Mouse (Mus musculus) neural tube, embryonic 12.5 days (tissue): Measurements from ENCODE around the gene Nhlrc2. TPM values are rescaled to one million over a fixed set of nuclear protein-coding genes. Genes with fewer than 3 reads are reported as not detected.
"Not testable (repeated sequence)": the region's sequence is repeated elsewhere in the genome, so short reads cannot be mapped to it uniquely, and the experiment has no call there.

ENCODE experiments used
- ATAC-seq: fragments of 200-750 bp; cut with Nextera tagmentation; 2 replicates; pipeline ENCODE4 v1.8.0; 2017; ENCODE audit warnings: low read depth, mild to moderate bottlenecking, moderate TSS enrichment, moderate library complexity; ENCODE audit not compliant: low FRiP score
- H3K27ac ChIP-seq: fragments of 300-500 bp; sonication (generic); 2 replicates; pipeline ENCODE4 v1.5.1; 2016
- H3K27me3 ChIP-seq: fragments of 300-500 bp; sonication (generic); replicated peaks from 2 replicates; pipeline ENCODE4 v1.6.1; 2016; ENCODE audit warnings: mild to moderate bottlenecking
- H3K36me3 ChIP-seq: fragments of 300-500 bp; sonication (generic); 2 replicates; pipeline ENCODE4 v1.6.1; 2016; ENCODE audit warnings: mild to moderate bottlenecking
- H3K4me1 ChIP-seq: fragments of 300-500 bp; sonication (generic); 2 replicates; pipeline ENCODE4 v1.6.1; 2016
- H3K4me2 ChIP-seq: fragments of 300-500 bp; sonication (generic); replicated peaks from 2 replicates; pipeline ENCODE4 v1.6.1; 2016; ENCODE audit warnings: mild to moderate bottlenecking
- H3K4me3 ChIP-seq: fragments of 300-500 bp; sonication (generic); 2 replicates; pipeline ENCODE4 v1.5.1; 2016
- H3K9ac ChIP-seq: fragments of 300-500 bp; sonication (generic); 2 replicates; pipeline ENCODE4 v1.6.1; 2016; ENCODE audit warnings: mild to moderate bottlenecking
- H3K9me3 ChIP-seq: fragments of 300-500 bp; sonication (generic); 2 replicates; pipeline ENCODE4 v1.6.1; 2016; ENCODE audit warnings: mild to moderate bottlenecking
- WGBS: fragments of 180-500 bp; shearing (Covaris S2); methylation state at CpG from one replicate; pipeline ENCODE4 v1.1.7; 2016; 5-methylcytosine and 5-hydroxymethylcytosine counted together
- polyA plus RNA-seq: library from polyadenylated mRNA; unstranded; fragments of >200 nt; fragmentation: Nextera tagmentation; extraction: Ambion mirVana; gene quantifications from 2 replicates; pipeline ENCODE4 v1.2.1, GENCODE M21; 2016

Gene Nhlrc2
- polyA plus RNA-seq, result 12.7 and 14.7 TPM in 2 replicates

GRCm38 (mm10) chr19:56548230-56549032 lies at the start of gene Nhlrc2:
Gene Nhlrc2, plus strand, starts transcription at chr19:56548261.
- Histone ChIP-seq H3K4me3 (peak within 1 kb of the TSS; percentile 87), H3K4me1 (peaks cover 13% of the 10 kb centered on the region), H3K27ac (peak within 1 kb of the TSS; percentile 83), H3K9me3 (no peaks in the 10 kb centered on the region), H3K9ac (peak within 1 kb of the TSS; percentile 89), H3K4me2 (peak within 1 kb of the TSS; percentile 69), H3K27me3 (no peaks in the 10 kb centered on the region), H3K36me3 (peaks cover 26% of the 10 kb centered on the region)
- under 1% methylated on average over 69 of the region's 69 CpGs for WGBS
- ATAC-seq, result peak; percentile 91

- not testable (repeated sequence) for H3K36me3 ChIP-seq, H3K4me2 ChIP-seq, H3K9ac ChIP-seq, H3K4me1 ChIP-seq, H3K9me3 ChIP-seq, H3K27me3 ChIP-seq, H3K27ac ChIP-seq, H3K4me3 ChIP-seq, ATAC-seq
- WGBS, result no CpG with 5 or more reads among the region's 5 CpGs
Observed at GRCm38 (mm10) chr19:56503069-56503468, 45.0 kb upstream of the Nhlrc2 start.

- no CpG with 5 or more reads among the region's 5 CpGs for WGBS
- not testable (repeated sequence) for H3K9me3 ChIP-seq, H3K27me3 ChIP-seq, H3K4me2 ChIP-seq, H3K9ac ChIP-seq, H3K36me3 ChIP-seq, H3K4me1 ChIP-seq, H3K27ac ChIP-seq, ATAC-seq, H3K4me3 ChIP-seq
Observed at GRCm38 (mm10) chr19:56503525-56503924, 44.5 kb upstream of the Nhlrc2 start.

DNA sequence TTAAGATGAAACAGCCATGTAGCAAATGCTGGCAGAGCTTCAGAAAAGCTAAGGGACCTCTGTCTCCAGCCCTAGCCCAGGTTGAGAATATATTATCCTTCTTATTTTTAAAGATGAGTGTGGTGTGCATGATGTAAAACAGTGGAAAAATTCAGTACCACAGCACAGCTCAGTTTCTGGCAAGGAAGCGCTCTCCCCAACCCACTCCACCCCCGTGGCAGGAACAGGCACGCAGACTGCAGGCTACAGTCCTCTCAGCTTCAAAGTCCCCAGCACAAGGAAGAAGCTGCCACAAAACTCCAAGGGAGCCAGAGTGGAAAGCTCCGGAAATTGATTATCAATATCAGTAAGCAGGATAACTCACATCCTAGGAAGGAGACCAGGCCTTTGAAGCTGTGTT lies 36.9 kb upstream of the Nhlrc2 start:
- WGBS, result no CpG with 5 or more reads among the region's 4 CpGs
- H3K9me3 ChIP-seq, H3K9ac ChIP-seq, ATAC-seq, H3K27ac ChIP-seq, H3K4me1 ChIP-seq, H3K4me3 ChIP-seq, H3K27me3 ChIP-seq, H3K36me3 ChIP-seq, H3K4me2 ChIP-seq: not testable (repeated sequence)

DNA sequence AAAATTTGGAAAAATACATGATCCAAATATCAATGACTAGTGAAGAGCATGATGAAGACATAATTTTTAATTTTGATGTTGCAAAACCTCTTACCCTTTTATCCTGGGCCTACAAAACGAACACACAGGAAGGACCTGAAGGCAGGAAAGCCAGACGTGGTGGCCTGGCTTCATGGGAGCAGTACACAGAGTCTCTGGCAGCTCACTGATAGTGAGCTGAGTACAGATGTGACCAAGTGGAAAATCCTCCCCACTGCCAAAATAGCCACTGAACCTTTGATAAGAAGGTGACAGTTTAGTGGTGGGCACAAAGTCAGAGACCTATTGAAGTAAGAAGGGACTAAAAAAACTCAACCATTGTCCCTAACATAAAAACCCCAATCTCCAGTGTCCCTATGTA lies 34.5 kb upstream of the Nhlrc2 start:
- H3K4me3 ChIP-seq, ATAC-seq, H3K4me2 ChIP-seq, H3K4me1 ChIP-seq, H3K9ac ChIP-seq, H3K27ac ChIP-seq, H3K9me3 ChIP-seq, H3K36me3 ChIP-seq, H3K27me3 ChIP-seq: not testable (repeated sequence)
- no CpG with 5 or more reads among the region's 2 CpGs for WGBS

DNA sequence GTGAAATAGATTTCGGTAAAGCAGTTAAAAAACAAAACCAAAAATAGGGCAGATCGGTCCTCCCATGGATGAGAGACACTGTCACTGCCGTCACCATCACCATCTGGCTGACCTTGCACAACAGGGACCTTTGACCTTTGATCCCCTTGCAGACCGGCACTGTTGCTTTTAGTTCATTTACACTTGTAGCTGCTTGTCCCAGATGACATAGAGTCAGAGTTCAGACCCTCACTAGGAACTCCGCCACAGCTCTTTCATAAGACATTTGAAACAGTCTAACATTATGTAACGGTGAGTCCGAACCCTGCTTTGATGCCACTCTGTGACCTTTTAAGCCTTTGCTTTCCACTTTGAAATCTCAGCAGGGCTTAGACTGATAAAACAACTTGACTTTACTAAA lies 28.7 kb upstream of the Nhlrc2 start:
- H3K9me3 ChIP-seq, H3K4me2 ChIP-seq, H3K4me3 ChIP-seq, H3K9ac ChIP-seq, H3K27ac ChIP-seq, H3K36me3 ChIP-seq, H3K4me1 ChIP-seq, H3K27me3 ChIP-seq, ATAC-seq: not testable (repeated sequence)
- WGBS, result no CpG with 5 or more reads among the region's 7 CpGs

- H3K9me3 ChIP-seq, H3K4me1 ChIP-seq, H3K27me3 ChIP-seq, H3K36me3 ChIP-seq, H3K9ac ChIP-seq, H3K4me3 ChIP-seq, ATAC-seq, H3K27ac ChIP-seq, H3K4me2 ChIP-seq: not testable (repeated sequence)
- WGBS, result no CpG with 5 or more reads among the region's 11 CpGs
Observed at GRCm38 (mm10) chr19:56530529-56530928, 17.5 kb upstream of the Nhlrc2 start.

- Histone ChIP-seq H3K9ac (no peak overlapping the region), H3K27me3 (no peaks in the 10 kb centered on the region), H3K27ac (no peak overlapping the region), H3K4me3 (no peak overlapping the region), H3K36me3 (peaks cover 12% of the 10 kb centered on the region; the same call in 1 of the 2 replicates), H3K4me2 (no peak overlapping the region), H3K4me1 (no peaks in the 10 kb centered on the region), H3K9me3 (no peaks in the 10 kb centered on the region)
- WGBS, result 92% methylated on average over 12 of the region's 12 CpGs
- ATAC-seq, result no peak
Observed at GRCm38 (mm10) chr19:56531251-56531650, 16.8 kb upstream of the Nhlrc2 start.

GRCm38 (mm10) chr19:56533291-56534071 lies 14.6 kb upstream of the Nhlrc2 start:
- Histone ChIP-seq H3K9me3 (no peaks in the 10 kb centered on the region), H3K9ac (no peak overlapping the region), H3K4me3 (no peak overlapping the region), H3K36me3 (peaks cover 17% of the 10 kb centered on the region; the same call in 1 of the 2 replicates), H3K27me3 (no peaks in the 10 kb centered on the region), H3K4me1 (no peaks in the 10 kb centered on the region), H3K4me2 (no peak overlapping the region), H3K27ac (no peak overlapping the region)
- ATAC-seq, result no peak
- WGBS, result 92% methylated on average over 14 of the region's 14 CpGs

GRCm38 (mm10) chr19:56534337-56534736 lies 13.7 kb upstream of the Nhlrc2 start:
- Histone ChIP-seq H3K9me3 (no peaks in the 10 kb centered on the region), H3K4me2 (no peak overlapping the region), H3K27me3 (no peaks in the 10 kb centered on the region), H3K27ac (no peak overlapping the region), H3K4me1 (no peaks in the 10 kb centered on the region), H3K36me3 (peaks cover 17% of the 10 kb centered on the region; the same call in 1 of the 2 replicates), H3K9ac (no peak overlapping the region), H3K4me3 (no peak overlapping the region)
- ATAC-seq, result no peak
- 92% methylated on average over 3 of the region's 3 CpGs for WGBS

GRCm38 (mm10) chr19:56535064-56535463 lies 13.0 kb upstream of the Nhlrc2 start:
- ATAC-seq, result no peak

DNA sequence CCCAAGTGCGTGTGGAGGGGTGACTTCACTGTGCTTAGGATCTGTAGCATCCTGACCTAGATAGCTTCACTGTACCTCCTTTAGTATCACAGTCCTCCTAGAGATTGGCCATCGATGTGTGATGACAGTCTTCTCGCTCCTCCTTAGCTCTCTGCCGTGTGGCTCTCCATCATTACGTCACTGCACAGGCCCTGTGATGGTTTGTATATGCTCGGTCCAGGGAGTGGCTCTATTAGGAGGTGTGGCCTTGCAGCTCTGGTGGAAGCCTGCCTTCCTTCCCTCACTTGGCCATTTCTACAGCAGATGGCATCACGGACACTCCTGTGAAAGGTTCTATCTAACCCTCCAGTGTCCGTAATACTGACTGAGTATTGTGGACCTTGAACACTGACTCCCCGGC lies 12.3 kb upstream of the Nhlrc2 start:
- ATAC-seq, result no peak

More at GRCm38 (mm10) chr19:56535064-56535463, 13.0 kb upstream of the Nhlrc2 start:
- no peak overlapping the region for H3K27ac ChIP-seq
- peaks cover 17% of the 10 kb centered on the region; the same call in 1 of the 2 replicates for H3K36me3 ChIP-seq
- 70% methylated on average over 9 of the region's 9 CpGs for WGBS
- no peak overlapping the region for H3K4me3 ChIP-seq
- H3K9ac ChIP-seq, result no peak overlapping the region
- H3K4me2 ChIP-seq, result no peak overlapping the region
- H3K27me3 ChIP-seq, result no peaks in the 10 kb centered on the region
- no peaks in the 10 kb centered on the region for H3K4me1 ChIP-seq
- no peaks in the 10 kb centered on the region for H3K9me3 ChIP-seq

More for the DNA sequence above, 12.3 kb upstream of the Nhlrc2 start:
- H3K4me3 ChIP-seq, result no peak overlapping the region
- H3K9ac ChIP-seq, result no peak overlapping the region
- H3K4me2 ChIP-seq, result no peak overlapping the region
- no peaks in the 10 kb centered on the region for H3K4me1 ChIP-seq
- H3K9me3 ChIP-seq, result no peaks in the 10 kb centered on the region
- peaks cover 20% of the 10 kb centered on the region; the same call in 1 of the 2 replicates for H3K36me3 ChIP-seq
- no peak overlapping the region for H3K27ac ChIP-seq
- 92% methylated on average over 9 of the region's 9 CpGs for WGBS
- no peaks in the 10 kb centered on the region for H3K27me3 ChIP-seq
